Mouse (Mus musculus) embryonic facial prominence, embryonic 15.5 days (tissue): ENCODE measurements around the gene Pik3cd. TPM values are rescaled to one million over a fixed set of nuclear protein-coding genes. Genes with fewer than 3 reads are reported as not detected.

Experiments
- ATAC-seq: fragments of 200-750 bp; cut with Nextera tagmentation; 2 replicates; pipeline ENCODE4 v1.8.0; 2017; ENCODE audit warnings: low read depth, moderate TSS enrichment; ENCODE audit not compliant: insufficient number of reproducible peaks, low FRiP score, low TSS enrichment
- H3K27ac ChIP-seq: fragments of 300-500 bp; sonication (generic); replicated peaks from 2 replicates; pipeline ENCODE4 v1.5.1; 2015; ENCODE audit warnings: mild to moderate bottlenecking, inconsistent platforms
- H3K27me3 ChIP-seq: fragments of 300-500 bp; sonication (generic); 2 replicates; pipeline ENCODE4 v1.6.1; 2015; ENCODE audit warnings: inconsistent platforms
- H3K36me3 ChIP-seq: fragments of 300-500 bp; sonication (generic); 2 replicates; pipeline ENCODE4 v1.6.1; 2015; ENCODE audit warnings: mild to moderate bottlenecking, inconsistent platforms
- H3K4me1 ChIP-seq: fragments of 300-500 bp; sonication (generic); 2 replicates; pipeline ENCODE4 v1.6.1; 2015; ENCODE audit warnings: inconsistent platforms
- H3K4me2 ChIP-seq: fragments of 300-500 bp; sonication (generic); replicated peaks from 2 replicates; pipeline ENCODE4 v1.6.1; 2015; ENCODE audit warnings: mild to moderate bottlenecking, inconsistent platforms
- H3K4me3 ChIP-seq: fragments of 300-500 bp; sonication (generic); replicated peaks from 2 replicates; pipeline ENCODE4 v1.5.1; 2015; ENCODE audit warnings: mild to moderate bottlenecking, inconsistent platforms
- H3K9ac ChIP-seq: fragments of 300-500 bp; sonication (generic); 2 replicates; pipeline ENCODE4 v1.6.1; 2015; ENCODE audit warnings: inconsistent platforms
- H3K9me3 ChIP-seq: fragments of 300-500 bp; sonication (generic); replicated peaks from 2 replicates; pipeline ENCODE4 v1.6.1; 2016; ENCODE audit warnings: inconsistent platforms
- WGBS: fragments of 180-500 bp; shearing (Covaris S2); methylation state at CpG from one replicate; pipeline ENCODE4 v1.1.7; 2015; 5-methylcytosine and 5-hydroxymethylcytosine counted together
- polyA plus RNA-seq: library from polyadenylated mRNA; unstranded; fragments of >200 nt; fragmentation: Nextera tagmentation; extraction: Ambion mirVana; gene quantifications from 2 replicates; pipeline ENCODE4 v1.2.1, GENCODE M21; 2015

Pik3cd gene
- polyA plus RNA-seq, 1 experiment from 2014 or later = 5.9 TPM

GRCm38 (mm10) chr4:149735624-149736250, 33.4 kb upstream of the Pik3cd start:
- Histone ChIP-seq H3K27ac (no peak overlapping the region; the same call in 1 of the 2 replicates), H3K27me3 (no peaks in the 10 kb centered on the region), H3K4me3 (no peak overlapping the region), H3K9me3 (no peaks in the 10 kb centered on the region), H3K4me1 (peaks cover 59% of the 10 kb centered on the region), H3K36me3 (peaks cover 7% of the 10 kb centered on the region), H3K4me2 (peak overlapping the region; percentile 90), H3K9ac (no peak overlapping the region)
- 67% methylated on average over 5 of the region's 5 CpGs for WGBS
- ATAC-seq = no peak

DNA sequence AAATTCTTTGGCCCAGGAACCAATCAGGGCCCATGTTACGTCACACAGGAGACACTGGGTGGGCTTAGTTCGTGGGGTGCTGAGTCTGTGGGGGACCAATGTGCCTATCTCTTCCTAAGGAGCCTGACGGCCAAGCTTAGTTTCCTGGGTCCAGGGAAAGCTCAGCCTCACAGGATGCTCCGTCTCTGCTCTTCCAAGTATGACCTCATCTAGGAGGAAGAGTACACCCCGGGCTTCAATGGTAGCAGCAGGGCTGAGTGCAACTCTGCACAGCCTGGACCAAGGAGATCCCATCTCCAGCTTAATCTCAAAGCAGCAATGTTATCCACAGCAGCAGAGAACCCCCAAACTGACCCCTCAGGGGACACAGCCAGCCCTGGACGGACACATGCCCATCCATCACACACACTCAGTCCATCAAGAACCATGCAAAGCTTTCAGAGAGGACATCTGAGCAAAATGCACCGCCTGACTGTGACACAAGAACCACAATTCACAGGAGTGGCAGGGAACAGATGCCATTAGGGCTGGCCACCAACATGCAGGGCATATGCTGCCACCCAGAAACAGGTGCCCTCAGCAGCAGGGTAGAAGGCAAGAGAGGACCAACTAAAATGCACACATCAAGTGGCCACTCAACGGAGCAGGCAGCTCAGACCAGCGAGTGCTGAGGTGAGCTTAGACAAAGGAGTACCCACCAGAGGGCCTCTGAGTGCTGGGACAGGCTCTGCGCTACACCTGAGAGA, 32.5 kb upstream of the Pik3cd start:
- Histone ChIP-seq H3K9me3 (no peaks in the 10 kb centered on the region), H3K4me2 (no peak overlapping the region), H3K9ac (no peak overlapping the region), H3K4me3 (no peak overlapping the region), H3K27me3 (no peaks in the 10 kb centered on the region), H3K27ac (no peak overlapping the region), H3K4me1 (peaks cover 59% of the 10 kb centered on the region), H3K36me3 (peaks cover 15% of the 10 kb centered on the region)
- no peak for ATAC-seq
- WGBS = 76% methylated on average over 10 of the region's 10 CpGs

GRCm38 (mm10) chr4:149734246-149734645, 31.9 kb upstream of the Pik3cd start:
- 82% methylated on average over 6 of the region's 6 CpGs for WGBS
- Histone ChIP-seq H3K27ac (0 out of 2 replicates have a peak overlapping the region, but pooled peaks have one; percentile 28), H3K9ac (no peak overlapping the region)

DNA sequence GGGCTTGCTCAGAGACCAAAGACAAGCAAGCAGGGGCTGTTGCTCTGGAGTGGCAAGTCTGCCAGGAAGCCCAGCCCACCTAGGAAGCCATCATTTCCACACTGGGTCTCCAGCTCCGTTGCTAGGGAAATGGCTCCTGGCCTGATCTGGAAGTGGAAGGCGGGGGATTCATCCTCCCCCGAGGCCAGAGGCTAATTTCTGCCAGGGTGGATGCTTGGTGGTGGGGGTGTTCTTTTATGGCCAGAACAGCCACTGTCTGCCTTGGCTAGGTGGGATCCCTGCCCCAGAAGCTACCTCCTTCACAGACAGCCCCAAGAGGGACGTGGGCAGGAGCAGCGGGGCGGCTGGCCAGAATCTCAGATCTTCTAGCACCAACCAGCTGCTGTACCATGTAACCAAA, 31.4 kb upstream of the Pik3cd start:
- Histone ChIP-seq H3K27me3 (no peaks in the 10 kb centered on the region), H3K9ac (no peak overlapping the region), H3K4me1 (peaks cover 63% of the 10 kb centered on the region), H3K4me3 (no peak overlapping the region), H3K36me3 (peaks cover 27% of the 10 kb centered on the region), H3K9me3 (no peaks in the 10 kb centered on the region), H3K4me2 (no peak overlapping the region), H3K27ac (peak overlapping the region; percentile 28; the same call in 1 of the 2 replicates)
- ATAC-seq = no peak
- WGBS = 44% methylated on average over 6 of the region's 6 CpGs

More at GRCm38 (mm10) chr4:149734246-149734645, 31.9 kb upstream of the Pik3cd start:
- Histone ChIP-seq H3K4me3 (no peak overlapping the region), H3K27me3 (no peaks in the 10 kb centered on the region), H3K36me3 (peaks cover 22% of the 10 kb centered on the region), H3K4me1 (peaks cover 59% of the 10 kb centered on the region), H3K4me2 (no peak overlapping the region), H3K9me3 (no peaks in the 10 kb centered on the region)
- no peak for ATAC-seq

GRCm38 (mm10) chr4:149732800-149733199, 30.4 kb upstream of the Pik3cd start:
- H3K27ac ChIP-seq = peak overlapping the region; percentile 17; the same call in 1 of the 2 replicates
- peaks cover 57% of the 10 kb centered on the region for H3K4me1 ChIP-seq
- no peak overlapping the region for H3K4me3 ChIP-seq
- 70% methylated on average over 10 of the region's 10 CpGs for WGBS
- no peak overlapping the region for H3K4me2 ChIP-seq
- ATAC-seq = no peak
- H3K27me3 ChIP-seq = no peaks in the 10 kb centered on the region
- peaks cover 33% of the 10 kb centered on the region for H3K36me3 ChIP-seq
- H3K9ac ChIP-seq = no peak overlapping the region
- H3K9me3 ChIP-seq = no peaks in the 10 kb centered on the region

DNA sequence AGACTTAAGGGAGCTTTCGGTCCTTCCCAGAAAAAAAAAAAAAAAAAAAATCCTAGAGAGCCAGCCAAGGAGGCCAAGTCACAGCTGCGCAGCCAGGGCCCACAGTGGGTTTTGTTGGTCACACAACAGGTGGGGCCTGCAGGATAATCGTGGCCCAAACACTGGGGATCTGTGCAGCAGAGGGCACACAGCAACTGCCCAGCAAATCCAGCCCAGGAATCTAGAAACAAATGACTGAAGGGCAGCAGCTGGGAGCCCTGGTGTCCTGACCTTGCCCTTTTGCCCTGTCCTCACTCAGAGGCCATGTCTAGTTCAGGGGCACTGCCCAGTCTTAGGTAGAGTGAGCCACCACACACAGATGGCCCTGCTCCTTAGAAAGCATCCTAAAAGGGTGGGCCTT, 29.9 kb upstream of the Pik3cd start:
- 91% methylated on average over 3 of the region's 3 CpGs for WGBS
- Histone ChIP-seq H3K9me3 (no peaks in the 10 kb centered on the region), H3K4me2 (no peak overlapping the region), H3K4me1 (peaks cover 55% of the 10 kb centered on the region), H3K27me3 (no peaks in the 10 kb centered on the region), H3K9ac (no peak overlapping the region), H3K4me3 (no peak overlapping the region), H3K27ac (peak overlapping the region; percentile 17; the same call in 1 of the 2 replicates), H3K36me3 (peaks cover 38% of the 10 kb centered on the region)
- ATAC-seq = no peak

DNA sequence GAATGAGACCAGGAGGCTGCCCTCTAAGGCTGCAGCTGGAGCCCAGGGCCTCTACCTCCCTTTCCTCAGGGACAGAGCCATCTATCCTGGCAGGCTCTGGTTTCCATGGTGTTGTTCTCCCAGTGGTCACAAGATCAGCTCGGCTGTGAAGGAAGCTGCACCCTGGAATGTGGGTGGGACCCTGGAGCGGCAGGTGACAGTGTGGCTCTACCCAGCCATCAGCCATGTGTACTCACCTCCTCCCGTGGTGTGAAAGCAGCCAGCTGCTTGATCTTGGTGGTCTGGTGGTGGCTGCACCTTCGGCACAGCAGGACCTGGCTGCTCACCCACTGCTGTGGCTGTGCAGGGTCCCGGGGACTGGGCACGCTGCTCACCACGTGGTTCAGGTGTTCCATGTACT, 28.5 kb upstream of the Pik3cd start:
- no peak for ATAC-seq
- no peaks in the 10 kb centered on the region for H3K27me3 ChIP-seq
- WGBS = 74% methylated on average over 7 of the region's 7 CpGs
- H3K4me3 ChIP-seq = no peak overlapping the region
- peaks cover 41% of the 10 kb centered on the region for H3K4me1 ChIP-seq
- no peak overlapping the region for H3K27ac ChIP-seq
- H3K9ac ChIP-seq = no peak overlapping the region
- no peaks in the 10 kb centered on the region for H3K9me3 ChIP-seq
- peaks cover 53% of the 10 kb centered on the region for H3K36me3 ChIP-seq
- H3K4me2 ChIP-seq = no peak overlapping the region

- Histone ChIP-seq H3K27me3 (no peaks in the 10 kb centered on the region), H3K36me3 (peaks cover 68% of the 10 kb centered on the region), H3K9ac (no peak overlapping the region), H3K4me3 (no peak overlapping the region), H3K4me2 (no peak overlapping the region), H3K27ac (no peak overlapping the region; the same call in 1 of the 2 replicates), H3K9me3 (no peaks in the 10 kb centered on the region), H3K4me1 (peaks cover 24% of the 10 kb centered on the region)
- ATAC-seq = no peak
- 71% methylated on average over 8 of the region's 8 CpGs for WGBS
These were observed 26.4 kb upstream of the Pik3cd start for GRCm38 (mm10) chr4:149728810-149729209.

DNA sequence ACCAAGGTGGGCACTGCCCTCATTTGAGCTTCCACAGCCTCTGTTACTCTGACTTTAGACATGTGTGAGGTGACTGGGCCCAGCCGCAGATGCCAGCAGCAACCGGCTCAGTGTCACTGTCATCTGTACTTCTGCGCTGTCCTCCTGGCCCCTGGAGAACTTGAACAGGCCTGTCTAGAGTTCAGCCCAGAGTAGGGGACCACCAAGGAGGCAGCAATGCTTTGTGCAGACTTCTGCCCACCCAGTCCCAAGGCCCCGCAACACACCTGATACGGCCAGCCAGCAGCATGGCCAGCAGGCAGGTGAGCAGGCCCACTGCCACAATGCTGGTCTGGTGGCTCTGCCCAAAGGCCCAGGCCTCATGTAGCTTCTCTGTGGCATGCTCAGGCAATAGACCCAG, 25.3 kb upstream of the Pik3cd start:
- Histone ChIP-seq H3K4me1 (0 out of 2 replicates have a peak, but pooled peaks cover 12% of the 10 kb centered on the region), H3K27ac (no peak overlapping the region), H3K9me3 (no peaks in the 10 kb centered on the region), H3K27me3 (no peaks in the 10 kb centered on the region), H3K4me2 (no peak overlapping the region), H3K4me3 (no peak overlapping the region), H3K9ac (no peak overlapping the region), H3K36me3 (peaks cover 69% of the 10 kb centered on the region)
- no peak for ATAC-seq
- 94% methylated on average over 5 of the region's 5 CpGs for WGBS

DNA sequence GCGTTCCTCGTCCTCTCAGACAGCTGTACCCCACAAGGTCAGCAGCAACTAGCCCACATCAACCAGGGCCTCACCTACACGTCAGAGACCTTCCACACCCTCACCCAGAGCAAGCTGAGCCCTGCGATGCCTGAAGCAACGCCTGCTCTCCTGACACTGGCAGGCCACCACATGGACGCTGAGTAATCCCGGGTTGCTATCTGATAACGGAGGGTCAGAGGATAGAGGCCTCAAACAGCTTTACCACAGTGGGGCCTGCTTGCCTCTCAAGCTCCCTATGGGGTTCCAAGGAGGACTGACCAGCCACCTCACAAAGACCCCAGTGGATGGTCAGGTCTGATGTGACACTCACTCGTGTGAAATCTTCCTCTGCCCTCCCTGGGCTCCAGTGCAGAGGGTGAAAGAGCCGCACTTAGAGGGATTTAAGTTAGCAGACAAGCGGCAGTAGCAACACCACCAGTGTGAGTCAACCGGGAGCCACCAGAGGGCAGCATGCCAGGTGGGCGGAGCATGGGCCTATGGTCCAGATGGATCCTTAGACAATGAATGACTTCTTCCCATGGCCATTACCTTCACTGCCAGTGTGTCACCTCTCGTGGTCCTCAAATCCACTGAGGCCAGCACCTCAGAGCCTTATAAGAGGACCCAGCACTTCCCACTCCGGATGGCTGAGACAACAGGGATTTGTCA, 23.4 kb upstream of the Pik3cd start:
- Histone ChIP-seq H3K4me1 (0 out of 2 replicates have a peak, but pooled peaks cover 8% of the 10 kb centered on the region), H3K36me3 (peaks cover 79% of the 10 kb centered on the region), H3K4me3 (no peak overlapping the region), H3K27ac (no peak overlapping the region), H3K4me2 (no peak overlapping the region), H3K27me3 (no peaks in the 10 kb centered on the region), H3K9me3 (no peaks in the 10 kb centered on the region), H3K9ac (no peak overlapping the region)
- WGBS = 60% methylated on average over 15 of the region's 15 CpGs
- no peak for ATAC-seq

GRCm38 (mm10) chr4:149724916-149725470, 22.6 kb upstream of the Pik3cd start:
- Histone ChIP-seq H3K27ac (no peak overlapping the region), H3K4me2 (no peak overlapping the region), H3K27me3 (no peaks in the 10 kb centered on the region), H3K36me3 (peaks cover 79% of the 10 kb centered on the region), H3K4me1 (0 out of 2 replicates have a peak, but pooled peaks cover 8% of the 10 kb centered on the region), H3K4me3 (no peak overlapping the region), H3K9ac (no peak overlapping the region), H3K9me3 (no peaks in the 10 kb centered on the region)
- no peak for ATAC-seq
- WGBS = 88% methylated on average over 17 of the region's 17 CpGs
